Mouse (Mus musculus): ENCODE measurements at regions not wholly inside any gene's neighbourhood (a gene's known extent, or its start where the extent isn't known, plus 50 kb on each side); places are given as distances from the start of the nearest gene placed in this dataset.

DNA sequence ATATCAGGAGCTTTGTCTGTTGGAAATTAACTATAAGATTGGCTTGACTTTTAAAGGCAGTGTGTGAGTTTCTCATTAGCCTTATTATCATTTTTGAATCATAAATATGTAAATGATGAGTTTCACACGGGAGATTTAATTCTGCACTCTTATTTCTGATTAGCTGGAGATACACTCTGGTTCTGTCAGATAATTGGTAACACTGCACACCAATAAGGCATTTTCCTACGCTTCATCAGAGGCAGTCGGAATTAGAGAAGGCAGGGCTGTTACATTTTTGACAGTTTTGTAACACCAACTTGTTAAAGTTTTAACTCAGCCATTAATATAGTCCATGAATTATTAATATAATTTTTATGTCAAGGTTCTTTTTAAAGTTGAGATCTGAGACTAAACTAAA, 347.3 kb downstream of the Zfp352 start:
- no peak for DNase-seq (ENCODE audit: low spot score in 2 of 2)

DNA sequence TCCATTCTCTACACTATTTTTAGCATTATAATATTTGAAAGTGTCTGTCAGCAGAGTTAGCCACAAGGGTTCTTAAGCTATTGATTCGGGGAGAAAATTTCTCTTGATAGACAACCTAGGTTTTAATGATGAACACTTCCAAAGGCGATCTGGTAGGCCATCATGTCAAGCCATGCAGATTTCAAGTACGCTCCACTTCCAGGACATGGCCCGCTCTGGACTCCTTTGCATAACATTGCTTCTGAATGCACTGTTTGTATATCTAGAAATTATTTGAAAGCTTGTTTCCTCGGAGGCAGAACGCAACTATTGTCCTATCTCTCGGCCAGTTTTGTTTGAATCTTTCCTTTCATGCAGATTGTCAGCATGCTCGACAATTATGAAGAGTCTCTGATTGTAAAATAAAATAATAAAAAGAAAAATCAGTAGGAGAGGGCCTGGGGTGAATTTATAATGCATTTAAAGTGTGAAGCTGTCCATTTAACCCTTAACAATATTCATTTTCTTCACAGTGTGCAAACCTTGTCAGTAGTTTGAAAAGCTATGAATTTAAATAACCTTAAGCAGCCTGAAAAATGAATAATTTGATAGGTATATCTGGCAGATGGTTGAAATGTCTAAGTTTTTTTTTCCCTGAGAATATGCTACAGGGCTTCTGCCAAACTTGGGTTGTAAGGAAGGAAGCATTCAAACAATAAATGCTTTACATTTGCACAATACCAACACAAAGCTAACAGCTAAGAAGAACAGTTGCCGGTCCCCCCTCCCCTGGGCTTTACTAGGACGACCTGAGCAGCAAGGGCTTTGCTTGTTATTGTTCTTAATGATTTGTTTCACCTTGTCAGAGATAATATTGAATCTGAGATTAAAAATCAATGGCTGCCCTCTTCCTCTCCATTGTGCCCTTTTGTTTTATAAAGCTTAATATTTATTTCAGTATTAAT, 357.8 kb downstream of the Zfp352 start:
- no peak for DNase-seq (ENCODE audit: low spot score in 2 of 2)

DNA sequence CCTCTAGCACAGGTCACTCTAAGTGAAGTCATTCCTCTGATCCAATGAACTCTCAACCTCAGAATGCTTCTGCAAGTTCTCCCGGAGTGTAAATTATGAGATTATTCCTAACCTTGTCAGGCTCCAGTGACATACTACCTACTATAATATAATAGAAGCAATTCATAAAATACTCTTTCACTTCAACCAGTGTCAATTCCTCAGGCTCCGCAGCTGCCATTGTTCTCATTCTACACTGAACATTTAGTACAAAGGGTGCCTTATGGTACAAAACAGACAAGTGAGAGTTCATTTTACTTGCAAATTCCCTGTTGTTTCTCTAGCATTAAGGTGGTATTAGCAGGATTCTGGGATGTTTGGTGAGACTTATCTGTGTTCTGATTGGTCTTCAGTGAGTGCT, 379.7 kb downstream of the Zfp352 start:
- DNase-seq (ENCODE audit: low spot score in 2 of 2), result no peak

DNA sequence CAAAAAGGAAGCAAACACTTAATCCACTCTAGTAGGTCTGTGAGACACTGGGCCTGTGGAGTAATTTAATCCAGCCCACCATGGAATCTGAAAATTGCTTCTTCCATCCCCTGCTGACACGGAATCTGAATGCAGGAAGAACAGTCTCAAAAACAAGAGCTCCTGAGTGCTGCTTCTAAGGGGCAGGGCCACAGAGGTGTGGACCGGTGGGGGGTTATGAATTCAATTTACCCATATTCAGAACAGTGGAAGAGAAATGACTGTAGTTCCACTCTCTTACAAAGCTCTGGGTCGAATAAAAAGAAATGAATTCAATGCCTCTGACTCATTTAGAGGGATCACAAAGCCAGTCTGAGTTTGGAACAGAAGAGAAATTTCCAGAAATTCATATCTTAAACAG, 390.3 kb downstream of the Zfp352 start:
- DNase-seq (ENCODE audit: low spot score in 2 of 2), result no peak

DNA sequence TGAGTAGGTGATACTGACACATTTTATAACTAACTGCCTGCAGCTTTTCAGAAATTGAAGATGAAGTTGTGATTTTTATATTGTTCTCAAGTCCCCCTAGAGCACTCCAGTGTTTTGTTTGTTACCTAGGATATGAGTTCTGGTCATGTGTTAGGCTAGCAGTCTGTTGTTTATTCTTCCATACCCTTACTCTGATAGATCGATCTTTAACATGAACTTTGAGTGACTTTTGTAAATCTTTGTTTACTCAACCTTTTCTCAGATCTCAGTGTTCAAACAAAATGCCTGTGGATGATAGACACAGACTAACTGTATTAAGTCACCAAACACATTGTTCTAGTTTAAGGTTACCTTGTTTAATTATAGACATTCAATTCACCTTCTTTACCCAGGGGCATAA, 409.3 kb downstream of the Zfp352 start:
- no peak for DNase-seq (ENCODE audit: low spot score in 2 of 2)

DNA sequence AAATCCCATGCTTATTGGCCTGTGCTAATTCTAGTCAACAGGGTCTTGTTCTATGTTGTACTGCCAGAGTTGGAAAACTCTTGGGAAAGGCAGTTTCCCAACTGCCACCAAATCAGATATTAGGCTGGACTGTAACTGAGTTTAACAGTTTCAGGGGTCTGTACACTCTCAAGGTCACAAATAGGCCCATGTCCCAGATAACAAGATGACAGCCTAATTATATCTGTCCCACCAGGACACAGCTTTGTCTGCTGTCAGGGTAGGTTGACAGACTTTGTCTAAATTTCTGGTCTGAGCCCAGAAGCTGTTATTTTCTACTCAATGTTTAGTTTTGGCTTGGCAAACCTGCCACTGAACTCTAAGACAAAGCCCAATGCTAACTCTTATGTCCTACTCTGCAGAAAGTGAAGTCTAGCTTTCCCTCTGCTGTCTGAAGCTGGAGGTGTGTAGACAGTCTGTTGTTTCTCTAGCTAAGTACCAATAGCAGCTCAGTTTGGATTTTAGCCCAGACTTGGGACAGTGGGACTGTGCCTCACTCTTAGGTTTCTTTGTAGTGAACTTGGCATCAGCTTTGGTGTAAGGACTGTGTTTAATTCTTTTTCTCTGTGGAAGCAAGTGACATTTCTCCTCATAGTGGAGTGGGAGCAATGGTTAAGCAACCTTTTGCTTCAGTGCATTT, 453.8 kb downstream of the Zfp352 start:
- peak in 1 of 2 experiments; percentile 9 for DNase-seq (ENCODE audit: low spot score in 2 of 2)

DNA sequence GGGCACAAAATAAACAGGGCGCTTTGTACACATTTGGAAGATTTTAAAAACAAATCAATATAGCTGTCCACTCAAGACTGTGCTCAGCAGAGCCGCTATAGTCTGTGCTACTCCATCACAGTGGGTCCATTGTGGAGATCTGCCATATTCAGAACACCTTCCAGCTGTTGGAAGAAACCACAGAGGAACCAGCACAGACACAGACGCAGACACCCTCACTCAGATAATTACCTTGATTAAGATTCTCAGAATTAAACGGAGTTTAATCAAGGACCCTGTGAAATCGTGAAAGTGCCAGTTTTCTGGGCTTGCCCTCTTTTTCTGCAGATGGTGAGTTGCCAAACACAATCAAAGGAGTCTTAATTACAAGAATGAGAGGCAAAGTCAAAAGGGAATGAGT, 478.3 kb downstream of the Zfp352 start:
- DNase-seq (ENCODE audit: low spot score in 2 of 2), result no peak

DNA sequence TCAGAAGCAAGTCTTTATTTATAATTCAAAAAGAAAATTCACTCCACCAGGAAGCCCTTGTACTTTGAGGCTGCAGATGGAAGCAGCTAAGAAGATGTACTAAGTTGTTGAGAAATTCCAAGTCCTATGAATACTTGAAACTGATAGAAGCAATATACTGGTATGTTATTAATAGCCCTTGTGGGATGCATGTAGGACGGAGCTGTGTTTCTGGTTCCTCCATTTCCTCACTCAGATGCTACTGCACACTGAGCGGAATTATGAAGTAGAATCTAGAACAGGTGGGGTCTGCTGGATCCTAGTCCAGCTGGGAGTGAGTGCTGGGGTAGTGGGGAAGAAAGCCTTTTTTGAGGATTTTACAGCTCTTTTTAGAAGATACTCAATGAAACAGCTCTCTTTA, 510.5 kb downstream of the Zfp352 start:
- DNase-seq (ENCODE audit: low spot score in 2 of 2), result no peak

DNA sequence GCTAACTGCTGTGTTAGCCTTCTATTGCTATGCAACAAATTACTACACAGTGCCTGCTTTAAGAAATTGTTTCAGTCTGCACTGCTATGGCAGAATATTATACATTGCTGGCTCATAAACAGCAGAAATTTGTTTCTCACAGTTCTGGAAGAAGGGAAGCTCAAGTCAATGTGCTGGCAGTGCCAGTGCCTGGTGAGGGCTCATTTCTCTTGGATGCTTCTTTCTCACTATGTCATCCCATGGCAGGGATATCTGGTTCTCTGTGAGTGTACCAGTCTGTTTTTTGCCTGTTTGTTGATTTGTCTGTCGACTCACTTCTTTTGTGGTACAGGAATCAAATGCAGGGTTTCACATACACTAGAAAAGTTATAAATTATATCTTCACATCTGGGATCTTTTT, 516.2 kb downstream of the Zfp352 start:
- DNase-seq (ENCODE audit: low spot score in 2 of 2), result no peak

DNA sequence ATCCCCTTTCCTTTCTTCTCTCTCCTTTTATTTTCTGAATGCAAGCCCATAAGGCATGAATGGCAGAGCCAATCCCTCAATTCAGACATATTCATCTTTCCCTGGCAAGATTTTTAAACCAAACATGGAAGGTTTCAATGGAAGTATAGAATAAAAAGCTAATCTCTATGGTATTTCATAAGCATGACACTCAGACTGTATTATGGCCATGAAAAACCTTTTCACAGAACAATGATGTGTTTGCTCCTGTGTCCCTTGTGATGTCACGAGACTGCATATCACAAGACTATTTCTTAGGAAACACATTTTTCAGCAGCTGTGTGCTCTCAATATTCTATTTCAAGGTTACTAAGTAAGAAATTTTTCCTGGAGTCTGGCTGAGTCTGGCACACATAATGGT, 525.5 kb downstream of the Zfp352 start:
- no peak for DNase-seq (ENCODE audit: low spot score in 2 of 2)
